Mouse (Mus musculus) adrenal gland, postnatal 10 days (tissue): ENCODE measurements at regions not wholly inside any gene's neighbourhood (a gene's known extent, or its start where the extent isn't known, plus 50 kb on each side); places are given as distances from the start of the nearest gene placed in this dataset.
"Not testable (repeated sequence)": the region's sequence is repeated elsewhere in the genome, so short reads cannot be mapped to it uniquely, and the experiment has no call there.

Source experiments
- DNase-seq: peaks from one replicate; pipeline ENCODE4 v3.0.0; 2021; ENCODE audit warnings: mixed read lengths

GRCm38 (mm10) chr16:84627052-84627451 is 108.5 kb downstream of the Mrpl39 start:
- DNase-seq = no peak

GRCm38 (mm10) chr16:84629868-84630267 is 105.7 kb downstream of the Mrpl39 start:
- no peak for DNase-seq

DNA sequence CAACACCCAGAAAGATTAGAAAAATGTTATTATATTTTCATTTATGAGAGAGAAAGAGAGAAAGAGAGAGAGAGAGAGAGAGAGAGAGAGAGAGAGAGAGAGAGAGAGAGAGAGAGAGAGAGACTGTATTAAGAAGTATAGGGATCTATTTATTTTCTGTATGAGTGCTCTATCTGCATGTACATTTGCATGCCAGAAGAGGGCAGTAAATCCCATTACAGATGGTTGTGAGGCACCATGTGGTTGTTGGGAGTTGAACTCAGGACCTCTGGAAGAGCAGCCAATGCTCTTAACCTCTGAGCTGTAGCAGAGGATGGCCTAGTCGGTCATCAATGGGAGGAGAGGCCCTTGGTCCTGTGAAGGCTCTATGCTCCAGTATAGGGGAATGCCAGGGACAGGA is 91.1 kb downstream of the Mrpl39 start:
- DNase-seq = not testable (repeated sequence)

- DNase-seq = no peak
These were observed 89.3 kb downstream of the Mrpl39 start for GRCm38 (mm10) chr16:84646172-84646684.

DNA sequence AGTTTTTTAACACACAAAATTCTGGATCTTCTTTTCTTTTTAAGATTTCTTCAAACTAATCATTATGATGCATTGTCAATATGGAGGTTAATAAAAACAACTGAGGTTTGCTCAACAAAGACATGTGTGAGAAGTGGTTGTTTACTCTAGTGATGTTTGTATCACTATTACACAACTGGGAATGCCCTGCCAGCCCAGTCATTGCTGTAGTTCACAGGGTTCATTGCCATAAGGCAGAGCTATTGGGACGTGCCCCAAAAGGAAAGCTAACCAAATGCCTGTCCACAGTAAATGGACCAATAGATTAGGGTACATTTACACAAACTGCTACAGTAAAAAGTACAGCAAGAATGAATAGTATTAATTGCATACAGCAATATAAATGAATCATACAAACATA is 84.9 kb downstream of the Mrpl39 start:
- no peak for DNase-seq

- no peak for DNase-seq
These were observed 81.7 kb downstream of the Mrpl39 start for GRCm38 (mm10) chr16:84653873-84654272.

- DNase-seq = no peak
These were observed 73.7 kb downstream of the Mrpl39 start for GRCm38 (mm10) chr16:84661879-84662278.

DNA sequence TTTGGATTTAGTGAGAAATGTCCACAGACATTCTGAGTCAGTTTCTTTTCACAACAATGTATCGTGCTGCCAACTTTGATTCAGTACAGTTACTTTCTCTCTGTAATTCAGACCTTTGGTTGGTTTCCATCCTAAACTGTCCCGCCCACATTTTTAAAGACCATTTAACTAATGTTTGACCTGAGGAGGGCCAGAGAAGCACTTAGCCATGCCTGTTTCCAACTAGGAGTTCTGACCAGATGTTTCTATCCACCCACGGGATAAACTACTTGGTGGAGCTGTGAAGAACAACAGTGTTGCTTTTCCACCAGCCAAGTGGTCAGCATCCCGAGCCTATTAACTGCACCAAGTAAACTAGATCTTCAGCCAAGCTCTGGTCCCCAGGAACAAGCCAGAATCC is 72.0 kb downstream of the Mrpl39 start:
- no peak for DNase-seq
